Mouse (Mus musculus) forebrain, embryonic 13.5 days (tissue): ENCODE results near the gene Cbln3. TPM values are rescaled to one million over a fixed set of nuclear protein-coding genes. Genes with fewer than 3 reads are reported as not detected.

Source experiments
- ATAC-seq: fragments of 200-750 bp; cut with Nextera tagmentation; 2 replicates; pipeline ENCODE4 v1.8.0; 2017
- H3K27ac ChIP-seq: fragments of 300-500 bp; sonication (generic); 2 replicates; pipeline ENCODE4 v1.5.1; 2015; ENCODE audit warnings: inconsistent platforms, mild to moderate bottlenecking, moderate library complexity
- H3K27me3 ChIP-seq: fragments of 300-500 bp; sonication (generic); 2 replicates; pipeline ENCODE4 v1.6.1; 2015; ENCODE audit warnings: mild to moderate bottlenecking, inconsistent platforms
- H3K36me3 ChIP-seq: fragments of 300-500 bp; sonication (generic); 2 replicates; pipeline ENCODE4 v1.6.1; 2015; ENCODE audit warnings: mild to moderate bottlenecking, inconsistent platforms; ENCODE audit not compliant: poor library complexity, severe bottlenecking
- H3K4me1 ChIP-seq: fragments of 300-500 bp; sonication (generic); 2 replicates; pipeline ENCODE4 v1.6.1; 2015; ENCODE audit warnings: inconsistent platforms
- H3K4me2 ChIP-seq: fragments of 300-500 bp; sonication (generic); 2 replicates; pipeline ENCODE4 v1.6.1; 2015; ENCODE audit warnings: inconsistent platforms, mild to moderate bottlenecking, moderate library complexity
- H3K4me3 ChIP-seq: fragments of 300-500 bp; sonication (generic); 2 replicates; pipeline ENCODE4 v1.5.1; 2015; ENCODE audit warnings: mild to moderate bottlenecking, inconsistent platforms
- H3K9ac ChIP-seq: fragments of 300-500 bp; sonication (generic); 2 replicates; pipeline ENCODE4 v1.6.1; 2015; ENCODE audit warnings: mild to moderate bottlenecking, inconsistent platforms
- H3K9me3 ChIP-seq: fragments of 300-500 bp; sonication (generic); replicated peaks from 2 replicates; pipeline ENCODE4 v1.6.1; 2016; ENCODE audit warnings: inconsistent platforms
- WGBS: fragments of 180-500 bp; shearing (Covaris S2); methylation state at CpG from one replicate; pipeline ENCODE4 v1.1.7; 2015; 5-methylcytosine and 5-hydroxymethylcytosine counted together
- polyA plus RNA-seq: library from polyadenylated mRNA; unstranded; fragments of >200 nt; fragmentation: Nextera tagmentation; extraction: Ambion mirVana; gene quantifications from 2 replicates; pipeline ENCODE4 v1.2.1, GENCODE M21; 2015

Cbln3 gene
- polyA plus RNA-seq, 1 experiment from 2014 or later = 0.08 TPM

GRCm38 (mm10) chr14:55897671-55898070 is 13.5 kb upstream of the Cbln3 start:
- Histone ChIP-seq H3K9me3 (no peaks in the 10 kb centered on the region), H3K27ac (no peak overlapping the region), H3K27me3 (no peaks in the 10 kb centered on the region), H3K36me3 (peaks cover 54% of the 10 kb centered on the region), H3K4me1 (peaks cover 21% of the 10 kb centered on the region), H3K4me3 (no peak overlapping the region), H3K9ac (no peak overlapping the region), H3K4me2 (no peak overlapping the region)
- 93% methylated on average over 12 of the region's 12 CpGs for WGBS
- no peak for ATAC-seq

- H3K36me3 ChIP-seq = peaks cover 53% of the 10 kb centered on the region
- no peaks in the 10 kb centered on the region for H3K27me3 ChIP-seq
- H3K4me2 ChIP-seq = peak overlapping the region; percentile 79; the same call in 1 of the 2 replicates
- H3K9me3 ChIP-seq = no peaks in the 10 kb centered on the region
- ATAC-seq = no peak
- H3K4me3 ChIP-seq = no peak overlapping the region
- no peak overlapping the region for H3K27ac ChIP-seq
- peaks cover 27% of the 10 kb centered on the region for H3K4me1 ChIP-seq
- WGBS = 88% methylated on average over 24 of the region's 24 CpGs
- H3K9ac ChIP-seq = peak overlapping the region; percentile 23; the same call in 1 of the 2 replicates
Observed at GRCm38 (mm10) chr14:55886571-55887382, 2.6 kb upstream of the Cbln3 start.

- Histone ChIP-seq H3K36me3 (peaks cover 44% of the 10 kb centered on the region), H3K27ac (no peak overlapping the region), H3K9ac (peak overlapping the region; percentile 80), H3K9me3 (no peaks in the 10 kb centered on the region), H3K4me3 (peak overlapping the region; percentile 85), H3K27me3 (no peaks in the 10 kb centered on the region), H3K4me2 (peak overlapping the region; percentile 79), H3K4me1 (peaks cover 27% of the 10 kb centered on the region)
- ATAC-seq = no peak
- 10% methylated on average over 16 of the region's 16 CpGs for WGBS
Observed at GRCm38 (mm10) chr14:55885791-55886271, 1.6 kb upstream of the Cbln3 start.

- peak; percentile 65 for ATAC-seq
- H3K9ac ChIP-seq = peak overlapping the region; percentile 80
- H3K36me3 ChIP-seq = peaks cover 38% of the 10 kb centered on the region
- H3K27ac ChIP-seq = peak overlapping the region; percentile 69
- peak overlapping the region; percentile 85 for H3K4me3 ChIP-seq
- H3K4me2 ChIP-seq = peak overlapping the region; percentile 79
- 2% methylated on average over 16 of the region's 30 CpGs for WGBS
- peaks cover 27% of the 10 kb centered on the region for H3K4me1 ChIP-seq
- no peaks in the 10 kb centered on the region for H3K27me3 ChIP-seq
- H3K9me3 ChIP-seq = no peaks in the 10 kb centered on the region
Observed at GRCm38 (mm10) chr14:55885114-55885790, 1.1 kb upstream of the Cbln3 start.

- peak within 1 kb of the TSS; percentile 80 for H3K9ac ChIP-seq
- H3K27me3 ChIP-seq = no peaks in the 10 kb centered on the region
- H3K4me2 ChIP-seq = peak within 1 kb of the TSS; percentile 79
- WGBS = 0% methylated on average over 27 of the region's 30 CpGs
- H3K4me3 ChIP-seq = peak within 1 kb of the TSS; percentile 85
- H3K4me1 ChIP-seq = peaks cover 27% of the 10 kb centered on the region
- H3K27ac ChIP-seq = peak within 1 kb of the TSS; percentile 69
- ATAC-seq = peak; percentile 91
- H3K9me3 ChIP-seq = no peaks in the 10 kb centered on the region
- peaks cover 33% of the 10 kb centered on the region for H3K36me3 ChIP-seq
Observed at GRCm38 (mm10) chr14:55884713-55885113, 521 bp upstream of the Cbln3 start, which contains the start of gene Khnyn. Gene Khnyn, plus strand, starts transcription at chr14:55884947.

GRCm38 (mm10) chr14:55883663-55884062 is 529 bp downstream of the Cbln3 start:
- Histone ChIP-seq H3K9ac (0 out of 2 replicates have a peak overlapping the region, but pooled peaks have one; percentile 34), H3K4me3 (no peak overlapping the region), H3K27ac (no peak overlapping the region), H3K36me3 (peaks cover 23% of the 10 kb centered on the region), H3K4me2 (0 out of 2 replicates have a peak overlapping the region, but pooled peaks have one; percentile 79), H3K4me1 (peaks cover 27% of the 10 kb centered on the region), H3K27me3 (no peaks in the 10 kb centered on the region), H3K9me3 (no peaks in the 10 kb centered on the region)
- no peak for ATAC-seq
- 90% methylated on average over 12 of the region's 12 CpGs for WGBS

GRCm38 (mm10) chr14:55883149-55883661 is 987 bp downstream of the Cbln3 start:
- WGBS = 95% methylated on average over 13 of the region's 13 CpGs
- Histone ChIP-seq H3K27me3 (no peaks in the 10 kb centered on the region), H3K9ac (no peak overlapping the region), H3K36me3 (peaks cover 19% of the 10 kb centered on the region), H3K4me3 (no peak overlapping the region), H3K27ac (no peak overlapping the region), H3K4me1 (peaks cover 27% of the 10 kb centered on the region), H3K9me3 (no peaks in the 10 kb centered on the region), H3K4me2 (no peak overlapping the region)
- ATAC-seq = no peak

GRCm38 (mm10) chr14:55882171-55882641 is 2.0 kb downstream of the Cbln3 start:
- Histone ChIP-seq H3K27ac (no peak overlapping the region), H3K36me3 (peaks cover 9% of the 10 kb centered on the region), H3K4me1 (peaks cover 27% of the 10 kb centered on the region), H3K9me3 (no peaks in the 10 kb centered on the region), H3K4me3 (no peak overlapping the region), H3K4me2 (no peak overlapping the region), H3K9ac (no peak overlapping the region), H3K27me3 (no peaks in the 10 kb centered on the region)
- no peak for ATAC-seq
- 68% methylated on average over 6 of the region's 6 CpGs for WGBS

- H3K4me2 ChIP-seq = no peak overlapping the region
- no peaks in the 10 kb centered on the region for H3K36me3 ChIP-seq
- H3K9me3 ChIP-seq = no peaks in the 10 kb centered on the region
- H3K4me1 ChIP-seq = peaks cover 18% of the 10 kb centered on the region
- H3K27ac ChIP-seq = no peak overlapping the region
- WGBS = 88% methylated on average over 8 of the region's 8 CpGs
- H3K9ac ChIP-seq = no peak overlapping the region
- no peak overlapping the region for H3K4me3 ChIP-seq
- no peaks in the 10 kb centered on the region for H3K27me3 ChIP-seq
- no peak for ATAC-seq
Observed at GRCm38 (mm10) chr14:55880982-55881381, 3.2 kb downstream of the Cbln3 start.

GRCm38 (mm10) chr14:55879623-55880022 is 4.6 kb downstream of the Cbln3 start:
- H3K27ac ChIP-seq = no peak overlapping the region
- no peak overlapping the region for H3K9ac ChIP-seq
- H3K27me3 ChIP-seq = no peaks in the 10 kb centered on the region
- no peak overlapping the region for H3K4me3 ChIP-seq
- H3K9me3 ChIP-seq = no peaks in the 10 kb centered on the region
- peak; percentile 52; the same call in 1 of the 2 replicates for ATAC-seq
- H3K36me3 ChIP-seq = no peaks in the 10 kb centered on the region
- H3K4me1 ChIP-seq = peaks cover 10% of the 10 kb centered on the region
- no peak overlapping the region for H3K4me2 ChIP-seq
- 32% methylated on average over 1 of the region's 1 CpGs for WGBS

- no peaks in the 10 kb centered on the region for H3K36me3 ChIP-seq
- no peaks in the 10 kb centered on the region for H3K27me3 ChIP-seq
- ATAC-seq = no peak
- WGBS = 38% methylated on average over 7 of the region's 7 CpGs
- H3K9ac ChIP-seq = no peak overlapping the region
- H3K4me1 ChIP-seq = peaks cover 6% of the 10 kb centered on the region
- H3K4me3 ChIP-seq = no peak overlapping the region
- no peaks in the 10 kb centered on the region for H3K9me3 ChIP-seq
- no peak overlapping the region for H3K27ac ChIP-seq
- no peak overlapping the region for H3K4me2 ChIP-seq
Observed at GRCm38 (mm10) chr14:55878316-55878940, 5.8 kb downstream of the Cbln3 start.
